ENCODE assay signal across 12 mouse cellular contexts in the genomic region with DNA sequence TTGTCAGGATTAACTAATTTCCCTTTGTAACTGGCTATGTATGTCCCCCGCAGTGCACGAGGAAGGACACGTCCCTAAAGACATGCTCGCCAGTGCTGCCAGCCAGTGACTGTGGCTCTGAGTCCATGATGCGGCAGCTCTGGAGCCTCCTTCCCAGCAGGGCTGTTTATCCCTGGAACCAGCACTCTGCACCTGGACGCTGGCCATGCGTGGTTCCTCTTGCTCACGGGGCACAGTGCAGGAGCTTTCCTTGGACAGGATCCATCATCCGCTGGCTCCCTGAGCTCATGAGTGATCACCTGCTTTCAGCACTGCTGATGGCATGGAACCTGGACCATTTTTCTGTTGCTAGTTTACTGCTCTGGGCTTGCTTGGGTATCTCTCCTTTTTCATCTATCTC. TPM values are rescaled to one million over a fixed set of nuclear protein-coding genes. Genes with fewer than 3 reads are reported as not detected.
DNase-seq lines count a peak whose midpoint lies in the region; ATAC-seq lines count a peak whose summit lies in the region.
"Had no signal": no experiment of that assay in that cellular context is flagged by ENCODE, and none has a peak within 500 bp of the region (broad histone marks: within the 10 kb centered on the region; RNA-seq: fewer than 3 reads in every experiment).

No protein-coding gene starts in this region.

- ATAC-seq in erythroblast, adult 5-6 weeks (replicated peaks; ENCODE audit: low FRiP score, poor library complexity, severe bottlenecking) = no peak
- ATAC-seq: intestine, postnatal 0 days had no signal

- DNase-seq in adrenal gland, adult (ENCODE audit: inconsistent age in 2 of 2, low spot score in 1 of 2) = peak; percentile 9 to 26
- no peak for DNase-seq in adrenal gland, adult 2 months
- peak; percentile 13 for DNase-seq in kidney, adult 9 months
- no peak for DNase-seq in kidney, postnatal 14 days
- DNase-seq in brain, adult 2 months (ENCODE audit: low read depth, low spot score) = peak; percentile 97
- DNase-seq in cerebellum, postnatal 25 days = peak; percentile 93 to 95
- no peak for DNase-seq in embryo, embryonic 10 days (ENCODE audit: low spot score)
- DNase-seq: liver, embryonic 13.5 days; lung, postnatal 14 days had no signal

RNA-seq across cellular contexts. Expression of a gene that starts 10.8 kb away (rescaled TPM):
- total RNA-seq in adrenal gland, adult 2 months (2021) = 1 to 10 TPM in 1 of 2 experiments, under 1 TPM in 1; 0.92 to 1.1 TPM
- polyA plus RNA-seq in adrenal gland, adult 2 months (2012; rRNA removed) = 0.20 TPM in 1 of 2 replicates, not detected in the other
- total RNA-seq in erythroblast, adult 5-6 weeks (2015; ENCODE audit: low replicate concordance) = not detected in 2 replicates
- not detected in 2 replicates for total RNA-seq in erythroblast, adult 5-6 weeks (2017; ENCODE audit: low replicate concordance)
- polyA plus RNA-seq: intestine, postnatal 0 days; liver, embryonic 13.5 days; small intestine, adult 2 months had no signal

Comparison
In these comparisons a context has a peak if more than half of its experiments do, and no peak if none do; other contexts are left out.
1. DNase-seq: peak in adrenal gland, adult (2 of 2), kidney, adult 9 months (single experiment), brain, adult 2 months (single experiment) and cerebellum, postnatal 25 days (2 of 2); none in adrenal gland, adult 2 months (single experiment), kidney, postnatal 14 days (single experiment) and embryo, embryonic 10 days (single experiment).